Mouse (Mus musculus): ENCODE data around the gene Avpr1b. TPM values are rescaled to one million over a fixed set of nuclear protein-coding genes. Genes with fewer than 3 reads are reported as not detected.
"Not testable (repeated sequence)": the region's sequence is repeated elsewhere in the genome, so short reads cannot be mapped to it uniquely, and the experiment has no call there.

The Avpr1b gene
- polyA plus RNA-seq, 1 experiment from 2014 or later, result not detected

DNA sequence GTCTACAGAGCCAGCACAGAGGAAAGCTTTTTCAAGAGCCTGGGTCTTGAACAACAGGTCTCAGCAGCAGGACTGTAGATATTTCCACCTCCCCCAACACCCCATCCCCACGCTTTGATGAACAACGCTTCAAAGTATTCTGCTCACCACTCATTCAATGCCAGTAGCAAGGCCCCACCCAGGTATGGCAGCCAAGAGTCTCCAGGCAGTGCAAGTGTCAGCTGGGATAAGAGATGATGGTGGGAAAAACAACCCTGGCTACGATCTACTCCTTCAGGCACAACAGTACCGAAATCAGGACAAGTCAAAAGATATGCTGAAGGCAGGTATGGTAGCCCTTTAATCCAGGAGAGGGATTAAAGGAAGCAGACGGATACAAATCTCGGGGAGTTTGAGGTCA lies 27.2 kb downstream of the Avpr1b start:
- H3K27ac ChIP-seq (replicated peaks), result no peak overlapping the region

GRCm38 (mm10) chr1:131632216-131632615 lies 33.2 kb downstream of the Avpr1b start:
- H3K4me3 ChIP-seq; H3K9me3 ChIP-seq; DNase-seq (ENCODE audit: low spot score); H3K27ac ChIP-seq (replicated peaks); H3K36me3 ChIP-seq (replicated peaks); H3K4me1 ChIP-seq; H3K27me3 ChIP-seq (replicated peaks; ENCODE audit: low read depth, poor library complexity, severe bottlenecking): not testable (repeated sequence)
- 86% methylated on average over 6 of the region's 6 CpGs for WGBS

More for the DNA sequence above, 27.2 kb downstream of the Avpr1b start:
- no peak for DNase-seq (ENCODE audit: low spot score)
- no peaks in the 10 kb centered on the region for H3K27me3 ChIP-seq (replicated peaks; ENCODE audit: low read depth, poor library complexity, severe bottlenecking)
- H3K4me1 ChIP-seq, result peaks cover 4% of the 10 kb centered on the region; the same call in 1 of the 2 replicates
- no peaks in the 10 kb centered on the region for H3K36me3 ChIP-seq (replicated peaks)
- WGBS, result 90% methylated on average over 6 of the region's 6 CpGs
- no peaks in the 10 kb centered on the region for H3K9me3 ChIP-seq
- H3K4me3 ChIP-seq, result no peak overlapping the region

- DNase-seq (ENCODE audit: low spot score), result no peak
- no peaks in the 10 kb centered on the region for H3K9me3 ChIP-seq
- H3K36me3 ChIP-seq (replicated peaks), result no peaks in the 10 kb centered on the region
- no peak overlapping the region for H3K27ac ChIP-seq (replicated peaks)
- no peaks in the 10 kb centered on the region for H3K27me3 ChIP-seq (replicated peaks; ENCODE audit: low read depth, poor library complexity, severe bottlenecking)
- H3K4me1 ChIP-seq, result no peaks in the 10 kb centered on the region
- no peak overlapping the region for H3K4me3 ChIP-seq
Observed at GRCm38 (mm10) chr1:131634495-131634894, 35.5 kb downstream of the Avpr1b start.

DNA sequence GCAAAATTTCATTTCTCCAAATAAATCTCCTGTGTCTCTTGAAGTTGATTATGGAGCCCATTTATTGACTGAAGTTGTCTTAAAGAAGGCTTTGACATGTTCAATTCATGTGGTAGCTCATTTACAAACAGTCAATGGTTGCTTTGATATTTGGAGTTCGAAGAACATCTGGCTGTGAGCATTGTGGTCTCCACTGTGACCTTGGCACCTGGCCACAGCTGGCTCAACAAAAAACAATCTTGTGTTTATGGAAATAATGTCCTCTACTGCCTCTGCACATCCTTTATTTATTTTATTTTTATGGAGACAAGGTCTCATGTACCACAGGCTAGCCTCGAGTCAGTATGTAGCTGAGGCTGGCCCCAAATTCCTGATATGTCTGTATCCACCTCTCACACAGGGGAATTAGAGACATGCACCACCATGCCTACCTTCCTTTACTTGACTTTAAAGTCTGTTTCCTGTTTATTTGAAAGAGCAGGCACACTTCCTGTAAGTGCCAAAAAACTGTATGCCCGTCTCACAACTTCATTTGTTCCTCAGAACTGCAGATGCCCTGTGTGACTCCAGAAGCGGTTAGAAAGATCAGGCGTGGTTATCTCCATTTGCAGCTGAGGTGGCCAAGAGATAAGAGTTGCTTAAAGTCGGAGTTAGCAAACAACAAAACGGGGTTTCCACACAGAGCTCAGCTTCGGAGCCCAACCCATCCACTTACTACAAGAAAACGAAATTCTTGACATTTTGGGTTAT lies 38.9 kb downstream of the Avpr1b start, which contains the start of gene Ctse:
Gene Ctse, plus strand, starts transcription at position 516 of the 750 bp plus-strand sequence.
- peak; percentile 4 for DNase-seq (ENCODE audit: low spot score)
- Histone ChIP-seq H3K27me3 (replicated peaks; ENCODE audit: low read depth, poor library complexity, severe bottlenecking) (no peaks in the 10 kb centered on the region), H3K9me3 (no peaks in the 10 kb centered on the region), H3K4me3 (no peak within 1 kb of the TSS), H3K36me3 (replicated peaks) (no peaks in the 10 kb centered on the region), H3K27ac (replicated peaks) (no peak within 1 kb of the TSS), H3K4me1 (no peaks in the 10 kb centered on the region)
- WGBS, result 85% methylated on average over 9 of the region's 9 CpGs

GRCm38 (mm10) chr1:131638541-131639421 lies 39.7 kb downstream of the Avpr1b start:
- Histone ChIP-seq H3K27me3 (replicated peaks; ENCODE audit: low read depth, poor library complexity, severe bottlenecking) (no peaks in the 10 kb centered on the region), H3K4me1 (no peaks in the 10 kb centered on the region), H3K27ac (replicated peaks) (no peak overlapping the region), H3K9me3 (no peaks in the 10 kb centered on the region), H3K36me3 (replicated peaks) (no peaks in the 10 kb centered on the region), H3K4me3 (no peak overlapping the region)
- WGBS, result 92% methylated on average over 9 of the region's 9 CpGs
- peak; percentile 1 for DNase-seq (ENCODE audit: low spot score)

DNA sequence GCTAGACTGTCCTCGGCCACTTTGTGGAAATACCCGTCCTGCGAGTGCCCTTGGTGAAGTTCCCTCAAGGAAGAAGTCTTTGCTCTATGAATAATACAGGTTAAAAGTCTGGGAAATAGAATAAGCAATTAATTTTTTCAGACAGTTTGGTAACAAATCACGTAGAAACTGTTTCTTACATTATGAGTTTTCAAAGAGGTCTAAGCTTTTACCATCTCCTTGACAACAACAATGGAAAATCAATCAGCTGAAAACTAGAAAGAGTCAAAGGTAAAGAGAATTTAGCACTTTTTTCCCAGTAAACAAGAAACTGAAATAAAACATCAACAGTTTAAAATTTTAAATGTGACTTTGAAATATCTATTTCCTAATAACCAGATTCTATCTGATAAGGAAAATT lies 41.0 kb downstream of the Avpr1b start:
- Histone ChIP-seq H3K27ac (replicated peaks) (no peak overlapping the region), H3K4me3 (no peak overlapping the region), H3K9me3 (no peaks in the 10 kb centered on the region), H3K27me3 (replicated peaks; ENCODE audit: low read depth, poor library complexity, severe bottlenecking) (no peaks in the 10 kb centered on the region), H3K4me1 (no peaks in the 10 kb centered on the region), H3K36me3 (replicated peaks) (no peaks in the 10 kb centered on the region)
- 84% methylated on average over 4 of the region's 4 CpGs for WGBS
- DNase-seq (ENCODE audit: low spot score), result peak; percentile 2

DNA sequence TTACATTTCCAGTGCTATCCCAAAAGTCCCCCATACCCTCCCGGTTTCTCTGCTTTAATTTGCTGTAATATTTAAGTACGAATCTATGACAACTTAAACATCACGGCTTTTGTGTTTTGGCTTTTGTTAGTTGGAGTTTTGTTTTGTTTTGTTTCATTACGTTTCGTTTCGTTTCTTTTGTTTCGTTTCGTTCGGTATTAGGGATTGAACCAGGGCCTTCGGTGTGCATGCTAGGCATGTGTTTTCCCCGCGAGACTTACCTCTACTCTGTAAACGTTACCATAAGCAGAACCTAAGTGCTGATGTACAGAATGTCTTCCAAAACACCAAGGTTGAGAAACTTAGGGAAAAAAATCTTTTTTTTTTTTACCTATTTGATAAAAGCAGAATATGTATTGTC lies 42.5 kb downstream of the Avpr1b start:
- Histone ChIP-seq H3K4me1 (no peaks in the 10 kb centered on the region), H3K27ac (replicated peaks) (no peak overlapping the region), H3K36me3 (replicated peaks) (no peaks in the 10 kb centered on the region), H3K4me3 (no peak overlapping the region), H3K27me3 (replicated peaks; ENCODE audit: low read depth, poor library complexity, severe bottlenecking) (no peaks in the 10 kb centered on the region), H3K9me3 (no peaks in the 10 kb centered on the region)
- no peak for DNase-seq (ENCODE audit: low spot score)
- WGBS, result 94% methylated on average over 13 of the region's 13 CpGs

DNA sequence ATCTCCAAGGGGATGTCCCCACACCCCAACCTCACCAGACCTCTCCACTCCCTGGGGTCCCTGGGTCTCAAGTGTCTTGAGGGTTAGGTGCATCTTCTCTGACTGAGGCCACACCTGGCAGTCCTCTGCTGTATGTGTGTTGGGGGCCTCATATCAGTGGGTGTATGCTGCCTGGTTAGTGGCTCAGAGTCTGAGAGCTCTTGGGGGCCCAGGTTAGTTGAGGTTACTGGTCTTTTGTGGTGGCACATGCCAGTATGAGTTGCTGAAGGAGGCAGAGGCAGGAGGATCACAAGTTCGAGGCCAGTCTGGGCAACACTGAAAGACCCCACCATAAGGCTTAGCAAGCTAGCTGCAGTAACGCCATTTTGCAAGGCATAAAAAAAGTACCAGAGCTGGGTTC lies 43.2 kb downstream of the Avpr1b start:
- 93% methylated on average over 2 of the region's 2 CpGs for WGBS
- Histone ChIP-seq H3K27ac (replicated peaks) (no peak overlapping the region), H3K4me1 (no peaks in the 10 kb centered on the region), H3K4me3 (no peak overlapping the region), H3K36me3 (replicated peaks) (no peaks in the 10 kb centered on the region), H3K9me3 (no peaks in the 10 kb centered on the region), H3K27me3 (replicated peaks; ENCODE audit: low read depth, poor library complexity, severe bottlenecking) (no peaks in the 10 kb centered on the region)
- DNase-seq (ENCODE audit: low spot score), result no peak

GRCm38 (mm10) chr1:131652670-131653443 lies 53.8 kb downstream of the Avpr1b start:
- WGBS, result 83% methylated on average over 12 of the region's 12 CpGs
- H3K36me3 ChIP-seq (replicated peaks), result no peaks in the 10 kb centered on the region
- no peak overlapping the region for H3K4me3 ChIP-seq
- H3K4me1 ChIP-seq, result peaks cover 7% of the 10 kb centered on the region
- no peaks in the 10 kb centered on the region for H3K9me3 ChIP-seq
- DNase-seq (ENCODE audit: low spot score), result no peak
- H3K27ac ChIP-seq (replicated peaks), result no peak overlapping the region
- no peaks in the 10 kb centered on the region for H3K27me3 ChIP-seq (replicated peaks; ENCODE audit: low read depth, poor library complexity, severe bottlenecking)

- Histone ChIP-seq H3K27ac (replicated peaks) (no peak overlapping the region), H3K4me1 (peaks cover 9% of the 10 kb centered on the region), H3K4me3 (no peak overlapping the region), H3K36me3 (replicated peaks) (no peaks in the 10 kb centered on the region), H3K9me3 (no peaks in the 10 kb centered on the region), H3K27me3 (replicated peaks; ENCODE audit: low read depth, poor library complexity, severe bottlenecking) (no peaks in the 10 kb centered on the region)
- DNase-seq (ENCODE audit: low spot score), result no peak
- WGBS, result 87% methylated on average over 6 of the region's 6 CpGs
Observed at GRCm38 (mm10) chr1:131655601-131656000, 56.6 kb downstream of the Avpr1b start.

DNA sequence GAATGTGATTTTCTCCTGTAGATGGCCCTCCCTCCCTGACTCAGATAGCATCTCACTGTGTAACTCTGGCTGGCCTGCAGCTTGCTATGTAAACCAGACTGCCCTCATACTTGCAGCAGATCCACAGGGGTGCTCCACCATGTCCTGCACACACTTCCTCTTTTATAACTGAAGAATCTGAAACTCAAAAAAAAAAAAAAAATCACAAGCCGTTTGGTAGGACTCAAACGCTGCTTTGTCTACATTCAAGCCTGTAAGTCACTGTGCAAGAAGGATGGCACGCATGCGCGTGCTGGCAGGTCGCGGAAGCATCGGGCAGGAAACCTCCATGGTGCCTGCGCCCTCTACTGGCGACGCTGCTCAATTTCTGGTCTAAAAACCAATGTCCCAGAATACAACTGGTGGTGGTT lies 58.9 kb downstream of the Avpr1b start:
- no peaks in the 10 kb centered on the region for H3K36me3 ChIP-seq (replicated peaks)
- H3K4me1 ChIP-seq, result peaks cover 9% of the 10 kb centered on the region
- no peaks in the 10 kb centered on the region for H3K27me3 ChIP-seq (replicated peaks; ENCODE audit: low read depth, poor library complexity, severe bottlenecking)
- peak; percentile 93 for DNase-seq (ENCODE audit: low spot score)
- H3K4me3 ChIP-seq, result peak overlapping the region; percentile 41
- WGBS, result under 1% methylated on average over 11 of the region's 11 CpGs
- peak overlapping the region; percentile 85 for H3K27ac ChIP-seq (replicated peaks)
- H3K9me3 ChIP-seq, result no peaks in the 10 kb centered on the region

DNA sequence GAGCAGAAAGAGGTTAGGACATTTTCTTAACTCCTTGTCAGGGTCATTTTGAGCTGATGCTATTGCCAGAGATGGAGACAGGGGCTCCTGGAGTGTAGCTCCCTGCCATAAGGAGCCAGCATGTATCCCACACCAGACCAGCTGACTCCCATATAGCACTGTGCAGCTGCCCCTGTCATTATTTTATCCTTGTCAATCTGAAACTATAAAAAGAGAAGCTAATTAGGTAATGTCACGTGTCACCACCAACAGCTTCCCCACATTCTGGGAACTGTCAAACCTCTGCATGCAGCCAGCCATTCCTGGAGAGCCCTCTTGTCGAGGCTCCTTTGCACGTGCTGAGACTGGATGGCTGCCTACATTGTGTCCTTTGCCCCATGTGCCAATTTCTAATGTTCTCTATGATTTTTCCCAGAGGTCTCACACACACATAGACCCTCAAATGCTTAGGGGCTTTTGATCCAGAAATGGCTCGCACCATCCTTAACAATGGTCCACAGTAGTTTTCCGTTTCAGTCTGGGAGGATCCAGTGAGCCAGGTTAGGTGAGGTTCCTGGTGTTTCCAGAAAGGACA lies 60.6 kb downstream of the Avpr1b start:
- 78% methylated on average over 5 of the region's 5 CpGs for WGBS
- Histone ChIP-seq H3K9me3 (no peaks in the 10 kb centered on the region), H3K27ac (replicated peaks) (no peak overlapping the region), H3K27me3 (replicated peaks; ENCODE audit: low read depth, poor library complexity, severe bottlenecking) (no peaks in the 10 kb centered on the region), H3K4me1 (peaks cover 9% of the 10 kb centered on the region), H3K4me3 (no peak overlapping the region), H3K36me3 (replicated peaks) (no peaks in the 10 kb centered on the region)
- no peak for DNase-seq (ENCODE audit: low spot score)

Data from embryonic facial prominence, embryonic 10.5 days (tissue).